Mouse (Mus musculus) gastrocnemius, postnatal 4 days (tissue): ENCODE data around the gene Eloa. TPM values are rescaled to one million over a fixed set of nuclear protein-coding genes. Genes with fewer than 3 reads are reported as not detected.
"Not testable (repeated sequence)": the region's sequence is repeated elsewhere in the genome, so short reads cannot be mapped to it uniquely, and the experiment has no call there.

Experiments
- DNase-seq, 2 experiments: peaks; one replicate each; pipeline ENCODE4 v3.0.0; 2021 to 2022; ENCODE audit warnings: low spot score in 2 of 2, mixed read lengths in 2 of 2
- long read RNA-seq, 2 experiments: library from polyadenylated mRNA; stranded (forward); transcript quantifications; one replicate each; pipeline ENCODE4 v2.0.0; 2021
- total RNA-seq, 2 experiments: library from RNA; stranded (reverse); gene quantifications; 2 replicates each; pipeline ENCODE4 v1.2.3; 2021

The Eloa gene
- 10 to 100 TPM; 43.9 to 45.9 TPM for total RNA-seq
- long read RNA-seq, experiment 1, full-length matches to known transcripts, result 28 of 31 reads
- long read RNA-seq, experiment 1, partial matches to known transcripts, result 3 of 31 reads
- long read RNA-seq, experiment 1, other reads (novel, unspliced or antisense), result 0 of 31 reads
- long read RNA-seq, experiment 2, full-length matches to known transcripts, result 26 of 37 reads
- long read RNA-seq, experiment 2, partial matches to known transcripts, result 10 of 37 reads
- long read RNA-seq, experiment 2, other reads (novel, unspliced or antisense), result 1 of 37 reads

GRCm38 (mm10) chr4:136021549-136022047 is at the start of gene Eloa:
TSS of gene Eloa (minus strand) at chr4:136021763.
- DNase-seq, result peak; percentile 99 to 100

- DNase-seq, result peak; percentile 50 to 77
Measured at GRCm38 (mm10) chr4:136071178-136071714, 49.7 kb upstream of the Eloa start.

GRCm38 (mm10) chr4:136070592-136070991 is 49.0 kb upstream of the Eloa start:
- no peak for DNase-seq

DNA sequence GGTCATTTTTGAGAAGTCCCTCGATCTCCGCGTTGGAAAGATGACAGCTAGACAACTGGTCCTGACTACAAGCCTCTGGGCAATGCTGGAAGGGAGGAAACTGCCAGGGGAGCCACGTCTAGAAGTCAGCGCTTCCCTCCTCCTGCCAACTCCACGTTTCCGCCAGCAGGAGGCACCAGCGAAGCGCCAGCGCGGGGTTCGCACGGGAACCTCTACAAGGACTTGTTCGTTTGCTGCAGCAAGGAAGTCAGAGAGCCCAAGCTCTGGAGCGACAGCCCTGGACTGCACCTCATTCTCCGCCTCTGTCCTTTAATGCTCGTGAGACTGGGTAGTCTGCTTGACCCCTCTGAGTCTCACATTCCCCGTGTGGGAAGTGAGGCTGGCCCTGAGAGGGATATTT is 48.4 kb upstream of the Eloa start:
- DNase-seq, result peak; percentile 80 to 82

GRCm38 (mm10) chr4:136069313-136069712 is 47.8 kb upstream of the Eloa start:
- DNase-seq, result no peak

GRCm38 (mm10) chr4:136063143-136063542 is 41.6 kb upstream of the Eloa start:
- no peak for DNase-seq

DNA sequence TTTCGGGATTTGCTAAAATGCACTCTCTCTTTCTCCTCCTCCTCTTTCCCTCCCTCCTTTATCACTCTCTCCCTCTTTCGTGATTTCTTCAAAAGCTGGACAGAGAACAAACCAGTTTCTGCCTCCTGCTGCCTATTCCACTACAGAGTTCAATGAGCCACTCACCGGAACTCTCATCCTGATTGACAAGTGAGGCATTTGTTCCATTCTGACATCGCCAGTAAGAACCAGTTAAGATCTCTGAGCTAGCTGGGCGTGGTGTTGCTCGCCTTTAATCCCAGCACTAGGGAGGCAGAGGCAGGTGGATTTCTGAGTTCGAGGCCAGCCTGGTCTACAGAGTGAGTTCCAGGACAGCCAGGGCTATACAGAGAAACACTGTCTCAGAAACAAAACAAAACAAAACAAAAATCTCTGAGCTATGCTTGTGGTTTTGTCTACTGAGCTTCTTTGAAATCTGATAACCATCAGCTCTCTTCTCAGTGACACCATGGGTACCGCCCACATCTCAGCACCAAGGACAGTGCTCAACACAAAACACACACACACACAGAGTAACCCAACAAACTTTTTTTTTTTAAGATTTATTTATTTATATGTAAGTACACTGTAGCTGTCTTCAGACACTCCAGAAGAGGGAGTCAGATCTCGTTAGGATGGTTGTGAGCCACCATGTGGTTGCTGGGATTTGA is 38.4 kb upstream of the Eloa start:
- not testable (repeated sequence) for DNase-seq

DNA sequence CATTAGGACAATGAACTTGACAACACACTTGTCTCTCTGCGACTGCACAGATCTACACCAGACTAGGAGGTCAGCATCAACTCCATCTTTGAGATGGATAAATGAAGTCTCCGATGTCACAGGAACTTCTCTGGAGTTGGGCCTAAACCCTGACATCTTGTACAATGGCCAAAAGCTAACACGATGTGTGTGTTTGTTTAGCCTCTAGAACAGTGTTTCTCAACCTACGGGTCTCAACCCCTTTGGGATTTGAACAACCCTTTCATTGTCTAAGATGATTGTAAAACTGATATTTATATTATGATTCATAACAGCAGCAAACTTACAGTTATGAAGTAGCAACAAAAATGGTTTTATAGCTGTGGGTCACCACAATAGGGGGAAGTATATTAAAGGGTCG is 36.4 kb upstream of the Eloa start:
- DNase-seq, result no peak

DNA sequence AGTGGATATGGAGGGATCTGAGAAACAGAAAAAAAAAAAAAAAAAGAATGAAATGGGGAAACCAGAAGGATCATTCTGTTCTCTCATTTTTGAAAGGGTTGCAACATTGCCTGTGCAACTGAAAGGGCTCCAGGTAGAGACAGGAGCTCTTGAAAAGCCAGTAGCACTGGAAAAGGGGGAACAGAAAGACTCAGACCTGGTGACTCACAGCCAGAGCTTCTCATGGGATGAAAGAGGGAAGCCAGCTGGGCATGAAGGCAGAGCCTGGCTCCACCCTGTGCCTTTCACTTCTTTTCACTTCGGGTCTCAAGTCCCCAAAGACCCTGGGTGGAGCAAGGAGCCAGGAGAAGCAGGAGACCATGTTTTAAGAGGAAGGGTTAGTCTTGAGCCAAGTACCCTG is 34.5 kb upstream of the Eloa start:
- no peak for DNase-seq

- no peak for DNase-seq
Measured at GRCm38 (mm10) chr4:136053843-136054242, 32.3 kb upstream of the Eloa start.

DNA sequence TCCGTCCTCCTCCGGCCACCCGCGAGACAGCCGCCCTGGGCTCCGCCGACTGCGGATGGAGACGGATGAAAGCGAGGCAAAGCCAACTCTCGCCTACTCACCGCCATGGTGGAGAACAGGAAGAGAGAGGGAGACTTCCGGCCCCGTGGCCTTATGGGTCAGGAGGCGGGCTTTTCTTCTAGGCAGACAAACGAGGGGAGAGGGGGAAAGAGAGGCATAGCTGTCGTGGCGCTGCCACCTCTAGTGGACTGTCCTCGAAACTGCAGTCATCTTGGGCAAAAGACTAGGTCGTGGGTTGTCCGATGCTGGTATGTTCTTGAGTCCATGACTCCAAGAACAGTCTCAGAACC is 31.7 kb upstream of the Eloa start, which contains the start of gene Rpl11:
Gene Rpl11, minus strand, starts transcription at position 182 of the 350 bp plus-strand sequence.
- DNase-seq, result peak; percentile 73 to 89

GRCm38 (mm10) chr4:136052534-136053246 is 31.1 kb upstream of the Eloa start:
- peak in 1 of 2 experiments; percentile 24 for DNase-seq

DNA sequence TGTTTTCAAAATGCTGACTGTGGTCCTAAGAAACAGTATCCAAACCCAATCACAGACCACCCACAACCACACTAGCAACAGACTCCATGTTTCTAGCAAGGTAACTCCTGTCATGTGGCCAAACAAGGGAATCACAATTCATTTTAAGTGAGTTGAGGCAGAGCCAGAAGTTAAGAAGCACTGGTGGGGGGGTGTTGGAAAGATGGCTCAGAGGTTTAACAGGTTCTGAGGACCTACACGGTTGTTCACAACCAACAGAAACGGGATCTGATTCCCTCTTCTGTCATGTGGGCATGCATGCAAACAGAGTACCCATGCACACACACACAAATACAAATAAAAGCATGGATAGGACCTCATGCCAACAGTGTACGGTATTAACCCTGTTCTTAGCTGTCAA is 30.5 kb upstream of the Eloa start:
- DNase-seq, result no peak

DNA sequence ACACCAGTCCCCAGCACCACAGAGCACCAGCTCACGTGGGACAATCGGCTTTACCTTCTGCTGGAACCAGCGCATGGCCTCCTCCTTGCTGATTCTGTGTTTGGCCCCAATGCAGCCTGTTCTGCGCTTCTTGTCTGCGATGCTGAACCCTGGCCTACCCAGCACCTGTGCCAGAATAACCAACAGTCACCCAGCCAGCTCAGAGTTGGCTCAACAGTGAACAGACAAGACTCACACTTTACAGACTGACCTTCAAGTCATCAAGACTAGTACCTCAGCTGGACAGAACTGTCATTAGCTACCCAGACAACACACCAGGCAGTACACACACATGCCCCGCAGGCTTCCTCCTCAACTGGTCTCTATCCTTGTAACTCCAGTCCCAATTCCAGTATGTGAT is 28.7 kb upstream of the Eloa start:
- no peak for DNase-seq

DNA sequence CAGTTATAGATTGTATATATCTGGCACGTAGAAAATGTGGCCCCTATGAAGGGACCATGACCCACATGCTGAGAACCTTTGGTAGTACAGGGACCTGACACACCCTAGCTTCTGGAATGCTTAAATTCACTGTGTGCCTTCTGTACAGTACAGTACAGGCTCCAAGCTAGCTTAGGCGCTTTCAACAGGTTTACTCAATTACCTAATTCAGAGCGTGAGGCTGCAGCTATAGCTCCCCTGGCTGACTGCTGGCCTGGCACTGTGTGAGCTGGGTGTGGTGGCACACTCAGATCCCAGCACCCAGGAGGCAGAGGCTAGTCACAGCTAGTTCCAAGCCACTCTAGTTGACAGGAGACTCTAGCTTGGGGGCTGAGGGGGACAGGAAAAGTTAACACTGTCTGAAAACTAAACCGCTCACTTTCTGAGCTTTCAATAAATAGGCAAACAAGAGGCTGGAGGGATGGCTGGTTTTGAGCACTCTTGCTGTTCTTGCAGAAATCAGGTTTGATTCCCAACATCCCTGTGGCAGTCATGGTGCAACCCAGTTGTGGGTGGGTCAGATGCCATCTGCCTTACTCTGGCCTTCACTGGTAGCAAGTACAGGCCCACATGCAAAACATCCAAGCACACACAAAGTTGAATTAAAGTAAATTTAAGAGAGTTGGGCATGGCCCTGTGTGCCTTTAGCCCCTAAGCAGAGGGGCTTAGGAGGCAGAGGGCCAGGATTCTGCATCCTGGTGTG is 26.9 kb upstream of the Eloa start:
- no peak for DNase-seq

DNA sequence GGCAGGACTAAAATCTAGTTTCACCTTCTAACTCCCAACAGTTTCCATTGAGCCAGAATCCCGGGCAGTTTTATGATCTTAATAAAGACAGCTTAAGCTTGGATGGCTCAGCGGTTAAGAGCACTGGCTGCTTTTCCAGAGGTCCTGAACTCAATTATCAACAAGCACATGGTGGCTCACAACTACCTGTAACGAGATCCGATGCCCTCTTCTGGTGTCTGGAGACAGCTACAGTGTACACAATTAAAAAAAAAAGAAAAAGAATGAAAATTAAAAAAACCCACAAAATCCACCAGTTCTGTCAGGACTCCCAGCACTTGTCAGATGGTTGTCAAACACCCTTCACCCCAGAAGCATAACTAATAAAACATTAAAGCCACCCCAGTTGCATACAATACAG is 26.1 kb upstream of the Eloa start:
- DNase-seq, result no peak

DNA sequence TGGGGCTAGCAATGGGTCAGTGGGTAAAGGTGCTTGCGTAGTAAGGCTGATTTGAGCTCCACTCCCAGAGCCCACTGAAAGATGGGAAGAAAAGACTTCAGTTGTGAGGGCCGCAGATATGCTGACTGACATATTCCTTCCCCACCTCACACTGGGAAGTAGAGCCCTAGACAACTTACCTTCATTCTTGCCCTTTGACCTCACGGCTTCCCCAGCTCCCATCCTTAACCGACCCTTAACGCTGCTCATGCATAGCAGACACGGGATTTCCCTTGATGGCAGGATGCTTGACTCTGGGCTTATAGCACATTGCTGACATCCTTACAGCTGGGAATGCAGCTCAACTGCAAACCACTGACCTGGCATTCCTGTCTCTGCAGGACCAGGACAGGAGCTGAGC is 25.3 kb upstream of the Eloa start:
- DNase-seq, result no peak

- no peak for DNase-seq
Measured at GRCm38 (mm10) chr4:136045091-136045490, 23.5 kb upstream of the Eloa start.

- DNase-seq, result no peak
Measured at GRCm38 (mm10) chr4:136043784-136044400, 22.3 kb upstream of the Eloa start.

DNA sequence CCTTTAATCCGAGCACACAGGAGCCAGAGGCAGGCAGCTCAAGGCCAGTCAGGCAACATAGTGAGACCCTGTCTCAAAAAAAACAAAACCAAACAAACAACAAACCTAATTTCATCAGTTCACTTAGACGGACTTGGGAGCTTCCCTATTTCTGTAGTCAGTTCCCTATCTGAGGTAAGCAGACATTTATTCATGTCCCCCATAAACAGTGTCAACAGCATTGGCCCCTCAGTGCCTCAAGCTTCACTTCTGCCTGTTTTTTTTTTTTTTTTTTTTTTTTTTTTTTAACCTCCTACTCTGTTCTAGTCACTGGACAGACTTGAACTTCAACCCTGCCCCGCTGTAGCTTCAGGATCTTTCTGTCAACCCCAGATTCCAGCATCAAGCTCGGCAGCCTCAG is 13.5 kb upstream of the Eloa start:
- DNase-seq, result no peak

GRCm38 (mm10) chr4:136033231-136033630 is 11.7 kb upstream of the Eloa start:
- no peak for DNase-seq
